In the genomic region with DNA sequence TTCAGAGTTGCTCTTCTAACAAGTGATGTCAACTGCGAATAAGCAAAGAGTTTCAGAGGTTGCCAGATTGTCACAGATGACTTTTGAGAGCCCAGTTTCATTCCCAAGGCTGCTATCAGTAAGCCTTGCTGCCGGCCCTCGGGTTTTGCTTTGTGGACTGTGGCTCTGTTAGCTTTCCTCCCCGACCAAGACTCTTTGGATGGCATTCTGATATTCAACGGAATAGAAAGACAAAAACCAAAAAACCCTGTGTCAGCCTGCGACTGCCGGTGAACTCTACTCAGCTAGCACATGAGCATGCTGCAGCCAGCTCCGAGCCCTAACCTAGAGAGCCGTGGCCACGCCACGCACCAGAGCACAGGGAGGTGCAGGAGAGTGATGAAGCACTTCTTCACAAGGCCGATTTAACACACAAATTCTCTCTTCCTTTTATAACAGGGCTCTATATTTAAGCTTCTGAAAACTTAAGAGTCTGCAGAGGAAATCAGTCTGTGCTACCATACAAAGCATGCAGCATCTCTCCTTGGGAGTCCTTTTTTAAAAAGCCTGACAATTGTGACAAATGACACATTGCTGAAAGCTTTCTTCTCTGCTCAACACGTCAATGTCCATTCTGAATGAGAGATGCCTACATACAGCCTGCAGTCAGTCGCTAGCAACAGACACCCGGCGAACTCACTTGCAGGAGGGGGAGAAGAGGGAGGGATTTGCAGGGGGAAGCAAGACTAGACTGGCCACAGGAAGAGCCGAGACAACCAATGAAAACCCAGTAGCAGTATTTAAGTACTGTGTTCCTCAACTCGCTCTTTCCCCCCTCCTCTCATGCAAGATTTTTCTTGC, we compare ENCODE assay signal across 7 mouse cellular contexts.
DNase-seq lines count a peak whose midpoint lies in the region; ATAC-seq lines count a peak whose summit lies in the region.

No protein-coding gene starts in this region.

- no peaks in the 10 kb centered on the region for H3K9me3 ChIP-seq in limb, embryonic 10.5 days (replicated peaks)
- no peaks in the 10 kb centered on the region for H3K9me3 ChIP-seq in midbrain, embryonic 15.5 days

- peak overlapping the region; percentile 15; the same call in 1 of the 2 replicates for H3K27ac ChIP-seq in limb, embryonic 10.5 days
- H3K27ac ChIP-seq in midbrain, embryonic 15.5 days: peak overlapping the region; percentile 66

- ATAC-seq in midbrain, embryonic 15.5 days (replicated peaks): peak; percentile 94

- WGBS in limb, embryonic 10.5 days: 60% methylated on average over 18 of the region's 18 CpGs
- 24% methylated on average over 18 of the region's 18 CpGs for WGBS in midbrain, embryonic 15.5 days

- H3K9ac ChIP-seq in midbrain, embryonic 15.5 days: 0 out of 2 replicates have a peak overlapping the region, but pooled peaks have one; percentile 22

- DNase-seq in adrenal gland, postnatal 14 days: peak; percentile 55
- peak; percentile 53 for DNase-seq in cerebellum, adult 9-11 months
- peak; percentile 84 for DNase-seq in frontal cortex, postnatal 36 days (ENCODE audit: low spot score in 2 of 2)
- peak; percentile 18 for DNase-seq in kidney, adult 9 months
- DNase-seq in limb, embryonic 10.5 days (ENCODE audit: low spot score): no peak
- peak; percentile 98 for DNase-seq in telencephalon, adult 2 months (ENCODE audit: low read depth, low spot score)

- H3K4me2 ChIP-seq in midbrain, embryonic 15.5 days: peak overlapping the region; percentile 50

- H3K36me3 ChIP-seq in limb, embryonic 10.5 days: no peaks in the 10 kb centered on the region
- no peaks in the 10 kb centered on the region for H3K36me3 ChIP-seq in midbrain, embryonic 15.5 days (replicated peaks)

- no peak overlapping the region for H3K4me3 ChIP-seq in limb, embryonic 10.5 days
- H3K4me3 ChIP-seq in midbrain, embryonic 15.5 days: peak overlapping the region; percentile 28

- H3K27me3 ChIP-seq in limb, embryonic 10.5 days (ENCODE audit: low read depth, poor library complexity, severe bottlenecking): no peaks in the 10 kb centered on the region
- no peaks in the 10 kb centered on the region for H3K27me3 ChIP-seq in midbrain, embryonic 15.5 days (replicated peaks)

- H3K4me1 ChIP-seq in limb, embryonic 10.5 days: peaks cover 14% of the 10 kb centered on the region
- peaks cover 38% of the 10 kb centered on the region for H3K4me1 ChIP-seq in midbrain, embryonic 15.5 days
